Mouse (Mus musculus): Measurements from ENCODE around the gene Gm10401. TPM values are rescaled to one million over a fixed set of nuclear protein-coding genes. Genes with fewer than 3 reads are reported as not detected.

Gm10401 gene
- total RNA-seq, 1 experiment: 5.8 TPM

DNA sequence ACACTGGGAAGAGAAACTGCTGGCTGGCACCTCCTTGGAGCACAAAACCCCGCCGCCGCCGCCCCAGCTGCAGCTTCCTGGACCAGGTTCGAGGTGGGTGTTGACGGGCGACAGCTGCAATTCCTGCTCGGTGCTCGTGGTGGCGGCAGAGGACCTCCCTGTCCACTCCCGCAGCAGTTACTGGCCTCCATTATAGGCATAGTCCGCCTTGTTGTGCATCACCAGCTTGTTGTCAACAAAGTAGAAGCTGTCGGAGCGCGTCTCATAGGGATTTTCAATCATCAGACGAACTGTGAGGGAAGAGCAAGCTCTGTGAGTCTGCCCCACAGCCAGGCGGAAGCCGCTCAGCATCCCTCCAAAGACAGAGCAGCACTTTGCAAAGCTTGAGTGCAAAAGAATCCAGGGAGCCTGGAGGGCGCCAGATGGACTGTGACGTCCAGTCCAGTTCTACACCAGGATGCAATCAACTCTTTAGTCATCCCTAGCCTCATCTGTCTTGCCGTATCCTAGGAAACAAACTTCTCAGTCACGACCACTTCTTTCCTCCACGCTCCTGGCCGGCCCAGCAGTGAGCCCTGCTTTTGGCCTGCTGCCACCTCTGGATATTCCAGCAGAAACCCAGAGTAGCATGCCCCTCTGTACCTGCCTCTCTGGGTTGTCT, 27.2 kb upstream of the Gm10401 start:
- Histone ChIP-seq H3K27ac (ENCODE audit: insufficient read depth, low read depth, low read length, poor library complexity, severe bottlenecking) (no peak overlapping the region), H3K4me1 (ENCODE audit: control insufficient read depth in 2 of 2, insufficient read depth in 2 of 2, low read length in 2 of 2, poor library complexity in 1 of 2) (peaks cover 1 to 3% of the 10 kb centered on the region in 2 experiments; a peak in 1 of 4 replicates), H3K4me3 (ENCODE audit: insufficient read depth in 1 of 2, low read depth in 1 of 2, low read length in 2 of 2, poor library complexity in 1 of 2, severe bottlenecking in 1 of 2) (no peak overlapping the region), H3K36me3 (ENCODE audit: control insufficient read depth, insufficient read depth, low read length, poor library complexity, severe bottlenecking) (peaks cover 47% of the 10 kb centered on the region), H3K9ac (ENCODE audit: insufficient read depth, low read depth, low read length, poor library complexity, severe bottlenecking) (no peak overlapping the region), H3K9me3 (ENCODE audit: control insufficient read depth, insufficient read depth, low read depth, low read length) (no peaks in the 10 kb centered on the region)
- DNase-seq (ENCODE audit: low read depth, low spot score): no peak
- TF ChIP-seq ZNF384 (IDR thresholded peaks at IDR 0.05; ENCODE audit: low read depth, low read length) (no peak), ZC3H11A (IDR thresholded peaks at IDR 0.05; ENCODE audit: borderline replicate concordance, low read depth, low read length) (peak; percentile 53; the same call in 1 of the 2 replicates)
- in situ Hi-C loops (cut with MboI; ENCODE audit: low sequenced_read_pairs in 2 of 2, unreplicated experiment in 2 of 2): no loop called here

DNA sequence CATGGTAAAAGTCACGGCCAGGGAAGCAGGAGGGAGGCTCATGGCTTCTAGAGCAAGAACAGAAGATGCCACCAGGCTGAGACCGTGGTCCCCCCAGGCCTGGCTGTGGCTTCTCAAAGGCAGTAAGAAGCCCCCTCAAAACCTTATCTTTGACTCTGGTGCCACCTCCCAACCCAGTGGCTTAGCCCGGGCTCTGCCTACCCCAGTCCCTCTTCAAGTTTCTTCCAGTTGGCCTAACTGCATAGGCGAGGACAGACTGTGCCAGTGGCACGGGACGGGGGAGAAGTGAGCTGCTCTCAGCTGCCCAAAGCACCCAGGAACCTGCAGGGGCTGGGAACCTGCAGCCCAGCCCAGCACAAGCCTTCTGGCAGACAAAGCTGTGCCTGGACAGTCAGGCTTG, 26.6 kb upstream of the Gm10401 start:
- peaks cover 1 to 3% of the 10 kb centered on the region in 2 experiments; a peak in 1 of 4 replicates for H3K4me1 ChIP-seq (ENCODE audit: control insufficient read depth in 2 of 2, insufficient read depth in 2 of 2, low read length in 2 of 2, poor library complexity in 1 of 2)
- in situ Hi-C loops (cut with MboI; ENCODE audit: low sequenced_read_pairs in 2 of 2, unreplicated experiment in 2 of 2): no loop called here
- TF ChIP-seq ZC3H11A (IDR thresholded peaks at IDR 0.05; ENCODE audit: borderline replicate concordance, low read depth, low read length) (no peak), CHD2 (IDR thresholded peaks at IDR 0.05; ENCODE audit: low read depth, low read length) (no peak), MAFK (IDR thresholded peaks at IDR 0.05; ENCODE audit: insufficient read depth, low read depth, low read length) (no peak), ZNF384 (IDR thresholded peaks at IDR 0.05; ENCODE audit: low read depth, low read length) (no peak)
- H3K27ac ChIP-seq (ENCODE audit: insufficient read depth, low read depth, low read length, poor library complexity, severe bottlenecking): no peak overlapping the region
- H3K9ac ChIP-seq (ENCODE audit: insufficient read depth, low read depth, low read length, poor library complexity, severe bottlenecking): no peak overlapping the region
- peaks cover 41% of the 10 kb centered on the region for H3K36me3 ChIP-seq (ENCODE audit: control insufficient read depth, insufficient read depth, low read length, poor library complexity, severe bottlenecking)
- H3K4me3 ChIP-seq (ENCODE audit: insufficient read depth in 1 of 2, low read depth in 1 of 2, low read length in 2 of 2, poor library complexity in 1 of 2, severe bottlenecking in 1 of 2): no peak overlapping the region
- no peaks in the 10 kb centered on the region for H3K9me3 ChIP-seq (ENCODE audit: control insufficient read depth, insufficient read depth, low read depth, low read length)
- DNase-seq (ENCODE audit: low read depth, low spot score): no peak

DNA sequence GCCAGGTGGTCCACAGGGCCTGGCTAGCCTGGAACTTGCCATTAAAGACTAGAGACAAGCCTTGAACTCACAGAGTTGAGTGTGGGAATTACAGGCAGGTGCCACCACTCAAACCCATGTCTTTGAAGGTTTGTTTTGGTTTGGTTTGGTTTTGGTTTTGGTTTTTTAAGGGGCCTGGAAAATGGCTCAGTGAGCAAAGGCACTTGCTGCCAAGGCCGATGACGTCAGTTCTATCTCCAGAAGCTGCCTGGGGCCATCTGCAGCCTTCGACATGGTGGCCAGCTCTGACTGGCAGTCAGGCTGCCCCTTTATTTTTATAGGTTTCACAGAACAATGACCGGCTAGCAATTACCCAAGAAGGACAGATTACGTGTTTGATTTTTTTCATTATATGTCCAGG, 22.9 kb upstream of the Gm10401 start:
- Histone ChIP-seq H3K36me3 (ENCODE audit: control insufficient read depth, insufficient read depth, low read length, poor library complexity, severe bottlenecking) (peaks cover 16% of the 10 kb centered on the region), H3K4me1 (ENCODE audit: control insufficient read depth in 2 of 2, insufficient read depth in 2 of 2, low read length in 2 of 2, poor library complexity in 1 of 2) (0 out of 4 replicates have a peak, but pooled peaks cover 2 to 3% of the 10 kb centered on the region in 2 experiments), H3K9ac (ENCODE audit: insufficient read depth, low read depth, low read length, poor library complexity, severe bottlenecking) (no peak overlapping the region), H3K4me3 (ENCODE audit: insufficient read depth in 1 of 2, low read depth in 1 of 2, low read length in 2 of 2, poor library complexity in 1 of 2, severe bottlenecking in 1 of 2) (no peak overlapping the region), H3K9me3 (ENCODE audit: control insufficient read depth, insufficient read depth, low read depth, low read length) (no peaks in the 10 kb centered on the region), H3K27ac (ENCODE audit: insufficient read depth, low read depth, low read length, poor library complexity, severe bottlenecking) (no peak overlapping the region)
- no peak for DNase-seq (ENCODE audit: low read depth, low spot score)
- TF ChIP-seq CHD2 (IDR thresholded peaks at IDR 0.05; ENCODE audit: low read depth, low read length) (no peak), ZNF384 (IDR thresholded peaks at IDR 0.05; ENCODE audit: low read depth, low read length) (no peak), ZC3H11A (IDR thresholded peaks at IDR 0.05; ENCODE audit: borderline replicate concordance, low read depth, low read length) (no peak), MAFK (IDR thresholded peaks at IDR 0.05; ENCODE audit: insufficient read depth, low read depth, low read length) (no peak), HCFC1 (IDR thresholded peaks at IDR 0.05; ENCODE audit: borderline replicate concordance, insufficient read depth, low read length) (no peak)
- in situ Hi-C loops (cut with MboI; ENCODE audit: low sequenced_read_pairs in 2 of 2, unreplicated experiment in 2 of 2): no loop called here

GRCm38 (mm10) chr5:115118961-115119570, 21.0 kb upstream of the Gm10401 start, which contains the start of gene Acads:
Gene Acads, minus strand, starts transcription at chr5:115119346.
- peaks cover 3 to 4% of the 10 kb centered on the region in 2 experiments; a peak in 2 of 4 replicates for H3K4me1 ChIP-seq (ENCODE audit: control insufficient read depth in 2 of 2, insufficient read depth in 2 of 2, low read length in 2 of 2, poor library complexity in 1 of 2)
- in situ Hi-C loops (cut with MboI; ENCODE audit: low sequenced_read_pairs in 2 of 2, unreplicated experiment in 2 of 2): no loop called here
- H3K4me3 ChIP-seq (ENCODE audit: insufficient read depth in 1 of 2, low read depth in 1 of 2, low read length in 2 of 2, poor library complexity in 1 of 2, severe bottlenecking in 1 of 2): peak within 1 kb of the TSS; percentile 83 to 98
- TF ChIP-seq HCFC1 (IDR thresholded peaks at IDR 0.05; ENCODE audit: borderline replicate concordance, insufficient read depth, low read length) (0 out of 2 replicates have a peak, but pooled peaks have one; percentile 31), MAFK (IDR thresholded peaks at IDR 0.05; ENCODE audit: insufficient read depth, low read depth, low read length) (no peak), CHD2 (IDR thresholded peaks at IDR 0.05; ENCODE audit: low read depth, low read length) (no peak)
- DNase-seq (ENCODE audit: low read depth, low spot score): peak; percentile 73
- peaks cover 4% of the 10 kb centered on the region for H3K36me3 ChIP-seq (ENCODE audit: control insufficient read depth, insufficient read depth, low read length, poor library complexity, severe bottlenecking)
- no peaks in the 10 kb centered on the region for H3K9me3 ChIP-seq (ENCODE audit: control insufficient read depth, insufficient read depth, low read depth, low read length)
- H3K27ac ChIP-seq (ENCODE audit: insufficient read depth, low read depth, low read length, poor library complexity, severe bottlenecking): no peak within 1 kb of the TSS; the same call in 1 of the 2 replicates
- peak within 1 kb of the TSS; percentile 75 for H3K9ac ChIP-seq (ENCODE audit: insufficient read depth, low read depth, low read length, poor library complexity, severe bottlenecking)

Measured in ES-E14 (cell line).